Mouse (Mus musculus) midbrain, embryonic 15.5 days (tissue): ENCODE results near the gene Parp14. TPM values are rescaled to one million over a fixed set of nuclear protein-coding genes. Genes with fewer than 3 reads are reported as not detected.

ENCODE experiments used
- ATAC-seq: fragments of 200-750 bp; cut with Nextera tagmentation; replicated peaks from 2 replicates; pipeline ENCODE4 v1.8.0; 2017; ENCODE audit warnings: moderate TSS enrichment
- H3K27ac ChIP-seq: fragments of 300-500 bp; sonication (generic); 2 replicates; pipeline ENCODE4 v1.5.1; 2015; ENCODE audit warnings: mild to moderate bottlenecking, inconsistent platforms
- H3K27me3 ChIP-seq: fragments of 300-500 bp; sonication (generic); replicated peaks from 2 replicates; pipeline ENCODE4 v1.6.1; 2015; ENCODE audit warnings: inconsistent platforms
- H3K36me3 ChIP-seq: fragments of 300-500 bp; sonication (generic); replicated peaks from 2 replicates; pipeline ENCODE4 v1.6.1; 2015; ENCODE audit warnings: inconsistent platforms
- H3K4me1 ChIP-seq: fragments of 300-500 bp; sonication (generic); 2 replicates; pipeline ENCODE4 v1.6.1; 2015; ENCODE audit warnings: inconsistent platforms
- H3K4me2 ChIP-seq: fragments of 300-500 bp; sonication (generic); 2 replicates; pipeline ENCODE4 v1.6.1; 2015; ENCODE audit warnings: inconsistent platforms, mild to moderate bottlenecking, moderate library complexity
- H3K4me3 ChIP-seq: fragments of 300-500 bp; sonication (generic); 2 replicates; pipeline ENCODE4 v1.5.1; 2015; ENCODE audit warnings: mild to moderate bottlenecking, inconsistent platforms
- H3K9ac ChIP-seq: fragments of 300-500 bp; sonication (generic); 2 replicates; pipeline ENCODE4 v1.6.1; 2015; ENCODE audit warnings: mild to moderate bottlenecking, inconsistent platforms
- H3K9me3 ChIP-seq: fragments of 300-500 bp; sonication (generic); 2 replicates; pipeline ENCODE4 v1.6.1; 2016; ENCODE audit warnings: inconsistent platforms
- WGBS: fragments of 180-500 bp; shearing (Covaris S2); methylation state at CpG from one replicate; pipeline ENCODE4 v1.1.7; 2015; ENCODE audit warnings: mixed read lengths; 5-methylcytosine and 5-hydroxymethylcytosine counted together
- polyA plus RNA-seq: library from polyadenylated mRNA; unstranded; fragments of >200 nt; fragmentation: Nextera tagmentation; extraction: Ambion mirVana; gene quantifications from 2 replicates; pipeline ENCODE4 v1.2.1, GENCODE M21; 2015

Gene Parp14
- polyA plus RNA-seq, 1 experiment from 2014 or later = 0.49 TPM

DNA sequence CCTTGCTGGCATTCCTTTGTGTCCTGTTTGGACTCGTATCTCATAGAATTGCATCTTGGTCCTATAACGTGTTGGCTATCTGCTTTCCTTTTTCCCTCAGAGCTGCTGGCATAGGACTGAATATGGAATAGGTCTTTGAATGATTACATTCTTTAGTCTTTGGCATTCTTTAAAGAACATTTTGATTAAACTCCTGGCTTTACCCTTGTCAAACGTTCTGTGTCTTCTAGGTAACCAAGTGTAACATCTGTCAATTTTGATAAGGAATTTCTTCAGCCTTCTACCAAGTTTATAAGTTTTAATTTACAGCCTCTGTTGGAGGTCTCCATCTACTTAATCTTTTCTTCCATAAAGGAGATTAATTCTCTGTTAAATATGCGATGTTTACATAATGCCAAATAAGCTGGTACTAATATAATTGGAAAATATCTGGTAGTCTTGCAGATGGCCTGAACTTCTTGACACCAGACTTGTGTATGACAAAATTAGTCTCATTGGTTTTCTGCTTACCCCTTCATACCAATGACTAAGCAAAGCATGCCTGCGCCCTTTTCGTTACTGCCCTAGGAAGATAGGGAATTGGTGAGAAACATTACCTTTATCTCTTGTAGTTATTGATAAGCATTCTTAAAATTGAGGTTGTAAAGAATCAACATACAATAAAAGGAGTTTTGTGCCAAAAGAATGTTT, 64.2 kb downstream of the Parp14 start:
- ATAC-seq = no peak
- H3K4me1 ChIP-seq = no peaks in the 10 kb centered on the region
- H3K4me2 ChIP-seq = no peak overlapping the region
- no peak overlapping the region for H3K4me3 ChIP-seq
- no peaks in the 10 kb centered on the region for H3K27me3 ChIP-seq
- H3K9ac ChIP-seq = no peak overlapping the region
- H3K27ac ChIP-seq = no peak overlapping the region
- no peaks in the 10 kb centered on the region for H3K36me3 ChIP-seq
- no peaks in the 10 kb centered on the region for H3K9me3 ChIP-seq
- WGBS = 73% methylated on average over 6 of the region's 6 CpGs

DNA sequence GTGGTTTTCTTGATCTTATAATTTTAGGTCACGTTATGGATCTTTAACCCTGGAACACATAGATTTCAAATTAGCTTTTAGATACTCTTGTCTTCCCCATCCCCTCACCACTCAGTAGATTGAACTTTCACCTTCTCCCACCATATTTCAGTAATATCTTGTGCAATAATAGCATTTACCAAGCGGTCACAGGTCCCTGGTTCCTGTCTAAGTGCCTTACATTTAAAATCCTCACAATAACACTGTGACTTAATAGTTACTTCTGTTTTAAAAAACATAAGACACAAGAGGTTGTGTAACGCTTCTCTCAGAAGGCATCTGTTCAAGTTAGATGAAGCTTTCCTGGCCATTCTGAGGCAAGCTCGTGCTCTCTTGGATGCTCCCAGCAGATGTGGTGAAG, 67.6 kb downstream of the Parp14 start:
- Histone ChIP-seq H3K9me3 (no peaks in the 10 kb centered on the region), H3K4me2 (no peak overlapping the region), H3K36me3 (peaks cover 3% of the 10 kb centered on the region; the same call in 1 of the 2 replicates), H3K27ac (no peak overlapping the region), H3K4me3 (no peak overlapping the region), H3K27me3 (no peaks in the 10 kb centered on the region), H3K9ac (no peak overlapping the region), H3K4me1 (no peaks in the 10 kb centered on the region)
- WGBS = 93% methylated on average over 4 of the region's 4 CpGs
- ATAC-seq = no peak

DNA sequence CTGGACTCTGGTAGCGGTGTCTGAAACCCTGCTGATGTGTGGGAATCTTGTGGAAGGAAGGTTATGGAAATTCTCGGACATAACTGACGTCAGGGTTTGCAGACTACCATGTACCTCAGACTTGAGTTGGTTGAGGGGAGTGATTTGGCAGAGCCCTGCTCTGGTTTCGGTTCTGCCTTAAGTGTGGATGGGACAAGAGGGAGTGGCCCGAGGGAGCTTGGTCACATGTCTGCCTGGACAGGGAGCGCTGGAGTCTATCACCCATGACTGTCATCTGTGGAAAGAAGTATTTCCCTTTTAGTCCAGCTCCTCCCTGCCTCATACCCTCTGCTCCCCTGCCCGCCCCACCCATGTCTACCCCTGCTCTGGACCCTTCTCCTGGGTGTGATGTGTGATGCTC, 69.2 kb downstream of the Parp14 start:
- Histone ChIP-seq H3K4me1 (no peaks in the 10 kb centered on the region), H3K27me3 (no peaks in the 10 kb centered on the region), H3K4me3 (no peak overlapping the region), H3K9me3 (no peaks in the 10 kb centered on the region), H3K27ac (no peak overlapping the region), H3K36me3 (peaks cover 3% of the 10 kb centered on the region; the same call in 1 of the 2 replicates), H3K4me2 (no peak overlapping the region), H3K9ac (no peak overlapping the region)
- WGBS = 95% methylated on average over 7 of the region's 7 CpGs
- ATAC-seq = no peak

DNA sequence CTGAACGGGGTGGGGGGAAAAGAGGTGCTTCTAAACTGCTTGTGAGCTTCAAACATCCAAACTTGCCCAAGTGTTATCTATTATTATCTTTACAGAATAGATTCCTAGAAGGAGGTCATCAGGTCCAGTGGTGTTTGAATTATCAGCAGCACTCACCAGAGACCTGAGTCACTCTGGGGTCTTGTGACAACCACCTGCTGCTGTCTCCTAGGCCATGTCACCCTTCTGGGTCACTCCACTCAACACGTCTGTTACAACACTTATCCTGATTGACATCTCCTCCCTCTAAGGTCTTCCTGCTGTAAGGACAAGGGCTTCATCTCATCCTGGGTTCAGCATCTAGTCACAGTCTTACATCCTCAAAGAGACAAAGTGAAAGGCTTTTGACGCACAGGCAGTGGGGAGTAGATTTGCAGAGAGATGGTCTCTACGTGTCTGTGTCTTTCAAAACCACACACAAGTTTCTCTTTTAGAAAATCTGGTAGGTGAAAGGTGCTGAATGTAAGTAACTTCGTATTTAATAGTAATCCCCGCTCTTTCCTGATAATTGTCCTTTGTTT, 79.3 kb downstream of the Parp14 start:
- Histone ChIP-seq H3K9me3 (no peaks in the 10 kb centered on the region), H3K4me2 (no peak overlapping the region), H3K36me3 (no peaks in the 10 kb centered on the region), H3K9ac (no peak overlapping the region), H3K4me3 (no peak overlapping the region), H3K4me1 (no peaks in the 10 kb centered on the region), H3K27me3 (no peaks in the 10 kb centered on the region), H3K27ac (no peak overlapping the region)
- ATAC-seq = no peak
- WGBS = 70% methylated on average over 6 of the region's 6 CpGs

DNA sequence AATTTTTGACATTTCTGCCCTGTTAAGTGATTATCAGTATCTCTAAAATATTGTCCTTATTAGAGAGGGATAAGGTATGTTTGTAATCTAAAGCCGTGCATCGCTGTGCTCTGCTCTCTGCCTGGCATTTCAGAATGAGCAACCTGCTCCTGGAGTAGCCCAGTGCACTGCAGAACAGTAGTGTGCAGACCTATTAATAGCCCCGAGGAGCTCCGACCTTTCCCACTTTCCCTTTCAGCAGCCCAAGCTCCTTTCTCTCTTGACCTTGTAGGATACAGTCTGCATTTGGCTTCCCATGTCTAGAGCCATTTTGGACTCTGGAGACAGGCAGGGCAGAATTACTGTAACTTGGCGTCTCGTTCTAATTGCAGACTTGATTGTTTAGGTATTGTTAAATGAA, 83.0 kb downstream of the Parp14 start:
- no peaks in the 10 kb centered on the region for H3K9me3 ChIP-seq
- WGBS = 90% methylated on average over 6 of the region's 6 CpGs
- H3K36me3 ChIP-seq = no peaks in the 10 kb centered on the region
- H3K27me3 ChIP-seq = no peaks in the 10 kb centered on the region
- H3K4me1 ChIP-seq = no peaks in the 10 kb centered on the region
- no peak overlapping the region for H3K4me2 ChIP-seq
- ATAC-seq = no peak
- no peak overlapping the region for H3K9ac ChIP-seq
- H3K4me3 ChIP-seq = no peak overlapping the region
- no peak overlapping the region for H3K27ac ChIP-seq

DNA sequence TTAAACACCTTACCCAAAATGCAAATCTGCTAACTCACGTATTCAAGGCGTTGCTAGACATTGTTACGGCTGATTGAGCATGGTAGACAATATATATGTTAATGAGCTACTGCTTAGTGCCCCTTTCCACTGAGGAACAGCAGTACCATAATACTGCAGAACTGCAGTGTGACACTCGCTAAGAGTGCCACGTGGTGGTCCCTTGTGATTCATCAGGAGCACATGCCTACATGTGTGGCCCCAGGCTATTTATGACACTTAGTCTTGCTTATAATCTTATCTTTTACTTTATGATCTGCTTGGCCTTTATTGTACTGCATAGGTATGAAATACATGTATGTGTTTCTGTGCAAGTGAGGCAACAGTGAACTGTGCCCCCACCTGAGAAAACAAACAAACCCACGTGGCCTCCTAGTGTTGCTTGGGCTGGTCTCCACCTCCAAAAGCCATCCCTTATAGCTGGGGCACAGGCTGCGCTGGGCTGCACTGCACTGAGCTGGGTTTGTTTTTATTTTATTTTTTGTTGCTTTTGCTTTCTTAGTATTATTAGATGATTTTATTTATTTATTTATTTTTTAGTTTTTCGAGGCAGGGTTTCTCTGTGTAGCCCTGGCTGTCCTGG, 83.7 kb downstream of the Parp14 start:
- Histone ChIP-seq H3K9me3 (no peaks in the 10 kb centered on the region), H3K9ac (no peak overlapping the region), H3K27ac (no peak overlapping the region), H3K4me1 (no peaks in the 10 kb centered on the region), H3K36me3 (no peaks in the 10 kb centered on the region), H3K27me3 (no peaks in the 10 kb centered on the region), H3K4me2 (no peak overlapping the region), H3K4me3 (no peak overlapping the region)
- no peak for ATAC-seq
- 49% methylated on average over 8 of the region's 8 CpGs for WGBS

DNA sequence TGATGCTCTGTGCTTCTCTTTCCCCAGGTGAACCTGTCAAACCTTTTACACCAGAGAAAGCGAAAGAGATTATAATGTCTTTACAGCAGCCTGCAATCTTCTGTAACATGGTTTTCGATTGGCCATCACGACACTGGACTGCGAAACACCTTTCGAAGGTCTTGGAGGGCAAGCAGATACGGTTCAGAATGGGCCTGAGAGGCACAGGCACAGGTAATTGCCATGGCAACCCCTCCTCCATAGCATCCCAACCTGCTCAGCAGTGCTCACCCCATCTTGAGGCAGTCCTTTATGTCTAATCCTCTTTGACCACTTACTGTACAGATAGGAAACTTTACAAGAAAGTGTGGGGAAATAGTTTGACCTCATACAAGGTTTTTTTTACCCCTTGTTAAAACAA, 84.2 kb downstream of the Parp14 start:
- peak; percentile 65; the same call in 1 of the 2 replicates for ATAC-seq
- Histone ChIP-seq H3K4me2 (no peak overlapping the region), H3K36me3 (no peaks in the 10 kb centered on the region), H3K4me3 (no peak overlapping the region), H3K27ac (no peak overlapping the region), H3K9me3 (no peaks in the 10 kb centered on the region), H3K27me3 (no peaks in the 10 kb centered on the region), H3K9ac (no peak overlapping the region), H3K4me1 (no peaks in the 10 kb centered on the region)
- 78% methylated on average over 6 of the region's 6 CpGs for WGBS

DNA sequence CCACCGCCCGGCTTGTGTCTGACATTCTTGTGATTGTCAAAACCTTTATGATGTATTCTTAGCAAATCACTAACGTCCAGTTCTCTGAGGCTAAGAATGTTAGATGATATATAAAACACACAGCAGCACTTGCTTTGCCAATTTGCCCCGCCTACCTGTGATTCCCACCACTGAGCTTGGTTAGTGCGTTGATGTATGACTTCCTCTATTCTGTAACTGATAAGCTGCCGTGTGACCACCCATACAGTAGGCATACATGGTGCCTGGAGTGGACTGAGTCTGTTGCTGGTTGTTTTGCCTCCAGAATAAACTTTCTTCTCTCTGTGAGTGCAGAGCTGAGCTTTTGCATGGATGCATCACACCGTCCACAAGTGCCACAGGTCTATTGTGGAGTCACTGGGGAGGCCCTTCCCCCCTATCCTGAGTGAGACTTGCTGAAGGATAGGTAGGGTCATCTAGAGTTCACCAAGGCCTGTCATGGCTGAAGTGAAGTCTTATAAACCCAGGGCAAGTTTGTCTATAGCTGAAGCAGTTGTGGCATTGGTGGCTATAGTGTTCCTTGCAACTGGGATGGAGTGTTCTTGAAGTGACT, 87.1 kb downstream of the Parp14 start:
- H3K9me3 ChIP-seq = no peaks in the 10 kb centered on the region
- 93% methylated on average over 7 of the region's 7 CpGs for WGBS
- no peak for ATAC-seq
- no peaks in the 10 kb centered on the region for H3K36me3 ChIP-seq
- no peak overlapping the region for H3K4me2 ChIP-seq
- H3K27me3 ChIP-seq = no peaks in the 10 kb centered on the region
- H3K4me3 ChIP-seq = no peak overlapping the region
- H3K27ac ChIP-seq = no peak overlapping the region
- no peaks in the 10 kb centered on the region for H3K4me1 ChIP-seq
- H3K9ac ChIP-seq = no peak overlapping the region

DNA sequence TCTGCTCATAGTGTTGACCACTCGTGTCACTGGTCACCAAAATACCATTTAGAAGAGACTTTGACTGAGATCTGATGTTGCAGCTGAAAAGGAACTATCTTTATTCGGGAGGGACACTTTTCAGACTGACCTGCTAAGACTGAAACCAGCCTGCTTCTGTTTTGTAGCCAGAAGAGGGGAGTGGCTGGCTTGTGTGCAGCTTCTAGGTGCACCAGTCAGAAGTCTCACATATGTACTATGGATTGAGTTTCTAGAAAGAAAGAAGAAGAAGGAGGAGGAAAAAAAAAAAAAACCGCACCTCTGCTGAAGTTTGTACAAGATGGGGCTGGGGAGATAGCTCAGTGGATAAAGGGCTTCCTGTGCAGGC, 88.2 kb downstream of the Parp14 start:
- no peaks in the 10 kb centered on the region for H3K4me1 ChIP-seq
- H3K4me3 ChIP-seq = no peak overlapping the region
- 91% methylated on average over 3 of the region's 3 CpGs for WGBS
- no peak overlapping the region for H3K27ac ChIP-seq
- no peaks in the 10 kb centered on the region for H3K9me3 ChIP-seq
- H3K4me2 ChIP-seq = no peak overlapping the region
- ATAC-seq = no peak
- no peak overlapping the region for H3K9ac ChIP-seq
- H3K36me3 ChIP-seq = no peaks in the 10 kb centered on the region
- H3K27me3 ChIP-seq = no peaks in the 10 kb centered on the region

Other genes starting within 250 kb of the Parp14 start
- 31.4 TPM in 2 replicates for gene Dirc2, start 102.2 kb downstream of the Parp14 start, polyA plus RNA-seq
- gene Hspbap1, start 101.2 kb downstream of the Parp14 start, polyA plus RNA-seq = 17.2 and 18.5 TPM in 2 replicates
- 1.8 and 2.6 TPM in 2 replicates for gene Parp9, start 66.9 kb upstream of the Parp14 start, polyA plus RNA-seq
- gene Dtx3l, start 67.6 kb upstream of the Parp14 start, polyA plus RNA-seq = 1.5 and 1.8 TPM in 2 replicates
- 74.3 and 83.1 TPM in 2 replicates for gene Kpna1, start 107.2 kb upstream of the Parp14 start, polyA plus RNA-seq
- 13.0 and 13.2 TPM in 2 replicates for gene Wdr5b, start 169.6 kb upstream of the Parp14 start, polyA plus RNA-seq
- gene Fam162a, start 200.1 kb upstream of the Parp14 start, polyA plus RNA-seq = 128 and 129 TPM in 2 replicates
- gene Ccdc58, start 200.1 kb upstream of the Parp14 start, polyA plus RNA-seq = 27.4 and 27.6 TPM in 2 replicates